Mouse (Mus musculus) myocyte (in vitro differentiated cells): ENCODE results near the gene Cmpk1.

ENCODE experiments used
- POLR2A ChIP-seq: IDR thresholded peaks from one replicate; pipeline ENCODE4 v1.6.1; 2011; ENCODE audit warnings: low read depth, mild to moderate bottlenecking, control low read depth, moderate library complexity; ENCODE audit not compliant: insufficient read length
- TCF12 ChIP-seq: IDR thresholded peaks from one replicate; pipeline ENCODE4 v1.6.1; 2011; ENCODE audit warnings: mild to moderate bottlenecking, control low read depth; ENCODE audit not compliant: poor library complexity, insufficient read depth, severe bottlenecking
- USF1 ChIP-seq: IDR thresholded peaks from one replicate; pipeline ENCODE4 v1.6.1; 2011; ENCODE audit warnings: low read depth, mild to moderate bottlenecking, control low read depth, moderate library complexity

DNA sequence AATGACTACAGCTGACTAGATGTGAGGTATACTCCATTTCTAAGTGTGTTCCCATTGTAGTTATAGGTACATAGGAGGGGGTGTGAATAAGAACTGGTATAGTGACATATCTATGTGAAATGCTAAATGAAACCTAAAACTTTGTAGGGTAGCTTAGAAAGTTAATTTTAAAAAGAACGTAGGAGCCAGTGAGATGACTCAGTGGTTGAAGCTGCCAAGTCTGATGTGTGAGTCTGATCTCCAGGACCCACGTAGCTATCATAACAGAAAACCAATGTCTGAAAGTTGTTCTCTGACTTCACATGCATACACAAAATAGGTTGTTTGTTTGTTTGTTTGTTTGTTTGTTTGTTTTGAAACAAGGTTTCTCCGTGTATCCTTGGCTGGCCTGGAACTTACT is 33.0 kb upstream of the Cmpk1 start:
- TF ChIP-seq USF1 (no peak), POLR2A (no peak), TCF12 (no peak)
